Mouse (Mus musculus): ENCODE measurements around the gene Fyn.

The Fyn gene

GRCm38 (mm10) chr10:39471040-39471713, 102.5 kb downstream of the Fyn start:
- peak in 1 of 2 experiments; percentile 60 for DNase-seq (ENCODE audit: low spot score in 2 of 2)

DNA sequence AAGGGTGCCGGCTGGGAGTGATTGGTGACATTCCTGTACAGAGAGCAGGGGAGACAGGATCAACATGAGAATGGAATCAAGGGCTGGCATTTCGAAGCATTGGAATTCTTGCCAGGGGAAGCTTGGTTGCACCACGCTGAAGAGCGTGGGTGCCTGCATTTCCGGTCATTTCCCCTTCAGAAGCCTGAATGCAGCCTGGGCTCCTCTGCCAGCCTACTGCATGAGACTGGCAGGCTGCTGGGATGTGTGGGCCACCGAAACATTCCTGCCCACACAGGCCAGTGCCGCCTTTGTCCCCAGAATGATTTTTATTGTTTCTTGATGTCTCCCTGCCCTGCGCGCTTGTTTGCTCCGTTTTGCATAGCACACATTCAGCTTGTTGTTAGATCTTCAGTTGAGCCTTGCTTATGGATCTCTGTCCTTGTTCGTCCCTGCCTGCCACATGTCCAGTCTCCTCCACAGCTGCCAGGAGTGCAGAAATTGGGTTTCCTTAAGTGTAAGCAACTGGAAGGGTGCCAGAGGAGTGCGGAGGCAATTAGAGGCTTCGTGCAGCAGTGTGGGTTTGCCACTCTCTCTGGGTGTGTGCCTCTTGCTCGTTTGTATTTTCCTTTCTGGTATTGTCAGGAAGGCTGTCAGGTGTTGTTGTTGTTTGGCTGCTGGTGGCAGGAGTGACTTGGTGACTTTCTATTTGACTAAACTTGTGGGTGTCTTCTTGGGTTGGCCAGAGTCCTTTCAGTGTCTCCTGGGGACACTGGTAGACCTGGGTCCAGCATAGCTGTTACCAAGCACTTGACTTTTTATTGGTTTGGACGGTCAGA, 103.3 kb downstream of the Fyn start:
- peak in 1 of 2 experiments; percentile 69 for DNase-seq (ENCODE audit: low spot score in 2 of 2)

DNA sequence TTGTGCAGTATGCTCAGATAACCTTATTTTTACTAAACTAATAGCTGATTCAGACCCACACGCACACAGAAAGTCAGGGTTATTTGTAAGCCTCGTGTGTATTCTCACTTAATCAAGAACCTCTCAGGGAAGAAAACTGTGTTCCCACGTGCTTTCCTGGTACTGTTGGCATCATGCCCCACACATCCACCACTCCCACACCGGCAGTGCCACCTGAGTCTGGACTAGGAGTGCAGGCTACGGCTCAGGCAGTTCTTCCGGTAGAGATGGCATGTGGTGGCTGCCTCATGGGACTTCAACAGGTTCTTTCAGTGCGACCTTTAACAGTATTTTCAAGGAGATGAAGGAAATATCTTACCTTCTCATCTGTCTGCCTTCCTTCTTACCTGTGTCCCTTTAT, 104.3 kb downstream of the Fyn start:
- no peak for DNase-seq (ENCODE audit: low spot score in 2 of 2)

DNA sequence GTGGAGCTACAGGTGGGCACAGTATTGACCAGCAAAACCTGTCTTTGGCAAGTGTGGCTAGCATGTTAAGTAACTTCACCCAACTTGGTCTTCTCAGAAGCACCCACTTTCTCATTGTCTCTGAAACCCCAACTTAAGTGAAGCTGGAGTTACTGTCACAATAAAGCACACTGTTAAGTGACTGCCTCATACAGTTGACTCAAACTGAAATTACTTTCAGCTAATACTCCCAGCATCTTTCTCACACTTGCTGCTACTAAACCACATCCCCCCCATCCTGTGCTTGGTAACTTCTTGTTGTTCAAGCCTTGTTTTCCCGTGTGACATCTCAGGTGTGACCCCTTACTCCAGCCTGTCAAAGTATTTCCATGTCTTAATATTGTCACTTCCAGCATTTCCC, 110.7 kb downstream of the Fyn start:
- peak; percentile 50 to 70 for DNase-seq (ENCODE audit: low spot score in 2 of 2)

- DNase-seq (ENCODE audit: low spot score in 2 of 2) = no peak
These were observed 115.7 kb downstream of the Fyn start for GRCm38 (mm10) chr10:39484382-39484826.

GRCm38 (mm10) chr10:39484892-39485291, 116.2 kb downstream of the Fyn start:
- DNase-seq (ENCODE audit: low spot score in 2 of 2) = no peak

- DNase-seq (ENCODE audit: low spot score in 2 of 2) = no peak
These were observed 117.3 kb downstream of the Fyn start for GRCm38 (mm10) chr10:39485939-39486338.

DNA sequence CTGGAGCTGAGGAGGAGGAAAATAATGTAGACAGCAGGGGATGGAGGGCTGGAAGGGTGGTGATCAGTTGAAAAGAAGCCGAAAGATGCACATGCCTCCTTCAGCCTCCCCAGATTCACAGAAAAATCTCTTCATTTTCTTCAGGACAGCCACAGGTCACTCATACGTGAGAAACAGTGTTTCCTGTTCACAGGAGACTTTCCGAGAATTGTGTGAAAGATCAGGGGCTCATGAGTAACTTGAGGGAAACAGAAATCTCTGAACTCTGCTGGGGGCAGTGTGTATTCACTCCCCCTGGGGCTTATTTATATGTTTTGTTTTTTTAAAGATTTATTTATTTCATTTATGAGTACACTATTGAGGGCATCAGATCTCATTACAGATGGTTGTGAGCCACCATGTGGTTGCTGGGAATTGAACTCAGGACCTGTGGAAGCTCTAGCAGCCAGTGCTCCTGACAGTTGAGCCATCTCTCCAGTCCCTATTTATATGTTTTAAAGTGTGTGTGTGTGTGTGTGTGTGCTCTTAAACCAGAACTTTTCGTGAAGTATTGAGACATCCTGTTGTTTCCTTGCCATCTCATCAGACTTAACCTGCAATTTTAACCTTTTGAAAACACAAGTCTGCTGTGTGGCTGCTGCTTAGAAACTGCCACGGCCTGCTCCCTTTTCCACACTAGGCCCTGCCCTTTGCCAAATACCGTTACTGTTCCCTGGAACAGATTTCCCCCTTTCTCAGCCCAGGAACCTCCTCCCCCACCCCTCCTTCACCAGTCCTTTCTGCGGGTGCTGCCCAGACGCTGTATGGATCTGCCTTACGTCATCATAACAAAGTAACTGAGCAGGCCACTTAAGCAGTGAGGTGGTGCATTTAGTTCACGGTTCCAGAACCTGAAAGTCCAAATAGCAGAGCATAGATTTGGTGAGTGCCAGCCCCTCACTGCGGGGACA, 118.1 kb downstream of the Fyn start:
- peak in 1 of 2 experiments; percentile 54 for DNase-seq (ENCODE audit: low spot score in 2 of 2)

DNA sequence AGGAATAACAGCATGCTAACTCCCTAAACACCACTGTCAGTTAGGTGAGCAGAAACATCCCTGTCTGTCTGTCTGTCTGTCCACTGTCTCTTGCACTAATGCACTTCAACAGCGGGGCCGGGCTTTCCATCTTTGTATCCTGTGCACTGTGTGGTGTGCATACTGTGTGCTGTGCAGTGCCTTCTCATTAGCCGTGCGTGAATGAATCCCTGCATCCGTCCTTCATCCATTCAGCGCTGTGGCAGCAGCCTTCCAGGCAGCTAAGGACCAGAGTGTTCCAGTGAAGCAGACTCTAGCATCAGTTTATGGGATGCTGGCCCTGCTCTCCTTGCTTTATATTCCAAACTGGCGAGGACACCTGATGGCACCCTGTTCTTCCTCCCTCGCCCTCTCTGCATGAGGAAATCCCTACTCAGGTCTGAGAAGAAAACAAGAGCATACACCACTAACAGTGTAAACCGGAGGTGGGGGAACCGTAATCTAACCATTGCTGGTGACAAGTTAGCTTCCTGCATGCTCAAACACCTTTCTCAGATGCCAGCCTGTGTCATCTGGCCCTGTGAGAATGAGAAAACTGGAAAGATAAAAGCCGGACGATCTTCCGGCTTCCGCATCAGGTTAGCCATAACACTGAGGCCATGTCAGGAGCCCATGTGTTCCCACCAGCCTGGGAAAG, 119.2 kb downstream of the Fyn start:
- peak in 1 of 2 experiments; percentile 36 for DNase-seq (ENCODE audit: low spot score in 2 of 2)

GRCm38 (mm10) chr10:39488542-39488941, 119.9 kb downstream of the Fyn start:
- no peak for DNase-seq (ENCODE audit: low spot score in 2 of 2)

GRCm38 (mm10) chr10:39488956-39489355, 120.3 kb downstream of the Fyn start:
- no peak for DNase-seq (ENCODE audit: low spot score in 2 of 2)

DNA sequence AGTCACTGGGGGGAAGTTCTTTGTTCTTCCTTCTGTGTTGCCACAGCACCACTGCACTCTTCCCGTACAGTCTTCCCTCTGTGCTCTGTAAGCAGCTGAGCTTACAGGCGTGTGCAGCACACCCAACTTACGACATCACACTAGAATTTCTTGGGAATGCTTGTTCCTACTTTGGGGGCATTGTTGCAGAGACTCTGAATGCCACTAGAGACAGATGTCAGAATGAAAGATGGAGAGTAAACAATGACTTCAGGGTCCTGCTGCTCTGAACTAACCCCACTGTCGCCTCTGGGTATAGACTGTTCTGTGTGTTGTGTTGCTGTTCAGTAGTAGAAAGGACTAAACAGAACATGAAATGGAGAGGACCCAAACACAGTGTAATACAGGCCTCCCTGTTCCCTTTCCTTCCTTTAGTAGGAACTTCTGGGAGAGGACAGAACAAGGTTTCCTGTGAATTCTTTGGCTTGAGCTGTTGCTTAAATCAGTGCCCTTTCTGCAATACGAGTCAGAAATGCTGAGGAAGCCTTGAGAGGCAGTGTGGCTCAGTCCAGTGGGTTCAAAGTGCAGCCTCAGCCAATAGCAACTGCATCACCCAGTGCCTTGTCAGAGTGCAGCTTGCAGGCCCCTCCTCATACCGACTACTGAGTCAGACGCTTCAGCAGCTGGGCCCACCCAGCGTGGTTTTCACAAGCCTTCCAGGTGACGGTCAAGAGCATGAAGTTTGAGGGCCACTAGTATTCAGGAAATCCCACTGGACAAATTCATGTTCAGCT, 121.9 kb downstream of the Fyn start:
- DNase-seq (ENCODE audit: low spot score in 2 of 2) = no peak

DNA sequence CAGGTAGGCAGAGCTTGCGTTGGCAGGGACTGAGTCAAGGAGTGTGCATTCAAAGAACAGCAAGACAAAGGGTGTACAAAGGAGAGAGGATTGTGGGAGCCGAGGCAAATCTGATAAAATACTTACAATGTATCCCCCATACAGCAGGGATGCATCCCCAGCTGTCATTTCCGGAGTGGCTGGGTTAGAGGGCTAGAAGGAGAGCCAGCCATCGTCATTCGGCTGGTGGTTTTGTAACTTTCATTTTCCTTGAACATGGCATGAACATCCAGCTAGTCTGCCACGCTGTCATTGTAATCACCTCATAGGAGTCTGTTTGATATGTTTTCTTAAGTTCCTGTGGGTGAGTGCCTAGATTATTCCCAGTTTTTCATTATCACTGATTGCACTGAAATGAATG, 123.5 kb downstream of the Fyn start:
- DNase-seq (ENCODE audit: low spot score in 2 of 2) = no peak

- DNase-seq (ENCODE audit: low spot score in 2 of 2) = no peak
These were observed 124.4 kb downstream of the Fyn start for GRCm38 (mm10) chr10:39493007-39493406.

GRCm38 (mm10) chr10:39498641-39499040, 130.0 kb downstream of the Fyn start:
- DNase-seq (ENCODE audit: low spot score in 2 of 2) = no peak

GRCm38 (mm10) chr10:39501571-39501970, 132.9 kb downstream of the Fyn start:
- DNase-seq (ENCODE audit: low spot score in 2 of 2) = no peak

DNA sequence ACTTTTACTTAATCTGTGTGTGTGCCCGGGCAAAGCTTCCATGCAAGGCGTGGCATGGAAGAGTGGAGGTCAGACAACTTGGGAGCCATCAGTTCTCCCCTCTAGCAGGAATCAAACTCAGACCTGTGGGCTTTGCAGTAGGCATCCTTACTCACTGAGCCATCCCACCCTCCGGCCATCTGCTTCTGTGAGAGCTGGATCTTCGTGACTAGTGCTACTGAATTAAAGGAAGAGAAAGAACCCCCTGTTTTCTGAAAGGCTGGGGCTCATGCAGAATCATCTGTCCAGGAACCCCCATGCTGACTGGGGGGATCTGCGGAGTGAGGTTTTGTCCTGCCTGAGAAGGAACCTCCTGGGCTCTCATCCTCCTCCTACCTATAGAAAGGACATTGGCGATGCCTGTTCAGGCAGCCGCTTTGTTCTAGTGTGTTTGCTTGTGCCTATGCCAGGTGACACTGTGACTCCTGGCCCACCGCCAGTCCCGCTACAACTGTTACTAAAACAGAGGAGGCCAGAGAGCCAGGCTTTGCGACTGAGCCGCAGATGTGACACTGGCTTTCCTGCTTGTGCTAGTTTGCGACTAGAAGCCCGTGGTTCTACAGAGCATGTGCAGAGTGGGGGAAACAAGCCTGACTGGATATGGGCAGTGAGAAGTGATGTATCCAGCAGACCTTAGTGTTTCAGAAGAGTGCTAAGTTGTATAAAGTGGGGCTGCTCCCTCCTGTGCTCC, 133.5 kb downstream of the Fyn start:
- DNase-seq (ENCODE audit: low spot score in 2 of 2) = no peak

DNA sequence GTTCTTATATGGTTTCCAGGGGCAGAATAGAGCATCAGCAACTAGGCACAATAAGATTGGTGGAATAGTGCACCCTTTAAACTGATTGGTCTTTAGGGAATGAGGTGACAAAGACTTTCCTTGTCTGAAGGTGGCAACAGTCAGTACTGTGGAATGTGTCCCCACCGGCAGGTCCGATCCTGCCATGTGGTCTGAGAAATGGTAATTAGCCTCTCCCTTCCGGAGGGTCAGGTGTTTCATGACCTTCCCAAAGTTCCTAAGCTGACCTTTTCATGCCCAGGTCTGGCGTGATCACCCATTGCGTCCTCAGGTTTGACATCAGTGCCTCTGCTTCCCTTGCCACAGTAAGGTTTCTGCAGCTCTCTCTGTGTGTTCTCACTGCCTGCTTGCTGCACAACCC, 134.7 kb downstream of the Fyn start:
- DNase-seq (ENCODE audit: low spot score in 2 of 2) = no peak

- DNase-seq (ENCODE audit: low spot score in 2 of 2) = no peak
These were observed 136.4 kb downstream of the Fyn start for GRCm38 (mm10) chr10:39505007-39505406.

DNA sequence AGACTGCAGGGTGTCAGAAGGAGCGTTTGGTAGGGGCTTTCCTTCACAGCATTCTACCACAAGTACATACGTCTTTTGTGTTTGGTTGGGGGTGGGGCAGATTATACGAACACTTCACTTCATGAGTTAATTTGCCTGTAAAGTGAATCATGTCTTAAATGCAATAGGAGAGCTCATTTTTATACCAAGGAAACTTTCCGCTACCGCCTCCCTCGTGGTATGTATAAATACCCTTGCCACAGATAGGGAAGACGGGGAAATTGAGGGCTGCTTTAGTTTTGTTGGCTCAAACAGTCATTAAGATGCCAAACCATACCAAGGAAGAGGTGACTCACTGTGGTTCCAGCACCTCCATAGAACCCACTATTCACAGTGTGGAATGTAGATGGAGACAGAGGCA, 137.0 kb downstream of the Fyn start:
- peak in 1 of 2 experiments; percentile 68 for DNase-seq (ENCODE audit: low spot score in 2 of 2)

Measured in natural killer cell, adult 2 months (primary cell).